Mouse (Mus musculus): Measurements from ENCODE around the gene Cflar. TPM values are rescaled to one million over a fixed set of nuclear protein-coding genes. Genes with fewer than 3 reads are reported as not detected.
"Not testable (repeated sequence)": the region's sequence is repeated elsewhere in the genome, so short reads cannot be mapped to it uniquely, and the experiment has no call there.

Gene Cflar
- polyA plus RNA-seq, 1 experiment from 2014 or later = 16.4 TPM

GRCm38 (mm10) chr1:58689426-58689825 is 21.9 kb upstream of the Cflar start:
- no peaks in the 10 kb centered on the region for H3K36me3 ChIP-seq (ENCODE audit: control insufficient read depth, insufficient read depth, low read length)
- WGBS = 79% methylated on average over 1 of the region's 1 CpGs
- H3K4me3 ChIP-seq (replicated peaks; ENCODE audit: low read depth, low read length) = no peak overlapping the region
- ATAC-seq (ENCODE audit: low FRiP score, low TSS enrichment) (no peak), DNase-seq (no peak)
- no peak overlapping the region for H3K4me2 ChIP-seq (ENCODE audit: low read length)
- H3K9ac ChIP-seq (replicated peaks; ENCODE audit: low read length) = no peak overlapping the region
- H3K27me3 ChIP-seq (ENCODE audit: control insufficient read depth, insufficient read depth, low read length) = no peaks in the 10 kb centered on the region
- H3K9me3 ChIP-seq (ENCODE audit: control insufficient read depth, low read length) = no peaks in the 10 kb centered on the region
- no peaks in the 10 kb centered on the region for H3K4me1 ChIP-seq (ENCODE audit: control insufficient read depth, insufficient read depth, low read length)
- no peak overlapping the region for H3K27ac ChIP-seq (replicated peaks; ENCODE audit: low read depth, low read length)

GRCm38 (mm10) chr1:58690006-58690744 is 21.1 kb upstream of the Cflar start:
- WGBS = 71% methylated on average over 6 of the region's 6 CpGs
- Histone ChIP-seq H3K4me1 (ENCODE audit: control insufficient read depth, insufficient read depth, low read length) (no peaks in the 10 kb centered on the region), H3K36me3 (ENCODE audit: control insufficient read depth, insufficient read depth, low read length) (no peaks in the 10 kb centered on the region), H3K9me3 (ENCODE audit: control insufficient read depth, low read length) (no peaks in the 10 kb centered on the region), H3K4me2 (ENCODE audit: low read length) (no peak overlapping the region), H3K27ac (replicated peaks; ENCODE audit: low read depth, low read length) (no peak overlapping the region), H3K27me3 (ENCODE audit: control insufficient read depth, insufficient read depth, low read length) (no peaks in the 10 kb centered on the region), H3K9ac (replicated peaks; ENCODE audit: low read length) (no peak overlapping the region), H3K4me3 (replicated peaks; ENCODE audit: low read depth, low read length) (no peak overlapping the region)
- no peak for DNase-seq
- ATAC-seq (ENCODE audit: low FRiP score, low TSS enrichment) = no peak

DNA sequence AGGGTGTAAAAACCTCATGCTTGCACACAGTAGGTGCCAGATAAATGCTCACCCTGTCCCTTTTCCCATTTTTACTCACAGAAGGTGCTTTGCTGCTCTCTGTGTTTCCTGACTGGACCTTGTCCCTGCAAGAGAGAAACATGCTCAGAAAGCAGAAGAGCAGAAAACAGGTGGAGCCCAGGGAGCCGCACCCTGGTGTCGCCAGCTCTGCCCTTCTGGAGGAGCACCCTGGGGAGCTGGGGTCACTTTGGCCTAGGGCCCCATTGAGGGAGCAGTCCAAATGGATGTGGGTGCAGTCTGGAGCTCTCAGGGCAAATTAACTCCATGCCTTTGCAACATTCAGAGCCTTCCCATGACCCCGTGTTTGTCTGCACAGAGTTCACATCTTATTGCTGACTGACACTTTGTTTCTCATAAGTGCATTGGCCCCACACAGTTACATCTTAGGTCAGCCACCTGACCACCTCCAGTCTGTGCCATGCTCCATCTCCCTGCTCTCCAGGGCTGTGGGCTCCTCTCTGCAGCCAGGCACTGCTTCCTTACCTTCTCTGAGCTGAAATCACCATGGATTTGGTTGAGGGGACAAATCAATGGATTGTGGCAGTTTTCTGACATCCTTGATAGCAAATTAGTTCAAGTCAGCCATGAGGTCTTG is 20.3 kb upstream of the Cflar start:
- H3K4me3 ChIP-seq (replicated peaks; ENCODE audit: low read depth, low read length); H3K36me3 ChIP-seq (ENCODE audit: control insufficient read depth, insufficient read depth, low read length); H3K27me3 ChIP-seq (ENCODE audit: control insufficient read depth, insufficient read depth, low read length); H3K9ac ChIP-seq (replicated peaks; ENCODE audit: low read length); H3K9me3 ChIP-seq (ENCODE audit: control insufficient read depth, low read length); H3K4me1 ChIP-seq (ENCODE audit: control insufficient read depth, insufficient read depth, low read length); H3K27ac ChIP-seq (replicated peaks; ENCODE audit: low read depth, low read length); DNase-seq; H3K4me2 ChIP-seq (ENCODE audit: low read length); ATAC-seq (ENCODE audit: low FRiP score, low TSS enrichment): not testable (repeated sequence)
- 70% methylated on average over 2 of the region's 3 CpGs for WGBS

DNA sequence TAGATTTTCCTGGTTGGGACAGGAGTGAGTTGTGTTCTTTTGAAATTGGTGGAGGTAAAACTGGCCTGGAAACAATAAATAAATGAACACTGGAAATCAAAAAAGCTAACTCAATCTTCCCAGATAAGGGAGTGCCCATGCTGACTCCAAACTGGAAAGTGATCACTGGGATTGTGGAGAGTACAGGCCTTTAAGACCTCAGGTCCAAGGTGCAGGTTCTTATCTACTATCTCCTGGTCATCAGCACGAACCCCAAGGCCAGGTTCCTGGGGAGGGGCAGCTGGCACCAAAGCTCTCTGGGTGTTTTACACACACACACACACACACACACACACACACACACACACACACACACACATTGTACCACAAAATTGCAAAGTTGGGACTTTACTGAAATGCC is 19.6 kb upstream of the Cflar start:
- not testable (repeated sequence) for H3K9ac ChIP-seq (replicated peaks; ENCODE audit: low read length); DNase-seq; H3K4me2 ChIP-seq (ENCODE audit: low read length); ATAC-seq (ENCODE audit: low FRiP score, low TSS enrichment); H3K27me3 ChIP-seq (ENCODE audit: control insufficient read depth, insufficient read depth, low read length); H3K27ac ChIP-seq (replicated peaks; ENCODE audit: low read depth, low read length); H3K4me3 ChIP-seq (replicated peaks; ENCODE audit: low read depth, low read length); H3K9me3 ChIP-seq (ENCODE audit: control insufficient read depth, low read length); H3K4me1 ChIP-seq (ENCODE audit: control insufficient read depth, insufficient read depth, low read length); H3K36me3 ChIP-seq (ENCODE audit: control insufficient read depth, insufficient read depth, low read length)
- WGBS = 50% methylated on average over 1 of the region's 1 CpGs

- no peaks in the 10 kb centered on the region for H3K9me3 ChIP-seq (ENCODE audit: control insufficient read depth, low read length)
- no peaks in the 10 kb centered on the region for H3K27me3 ChIP-seq (ENCODE audit: control insufficient read depth, insufficient read depth, low read length)
- no peak overlapping the region for H3K4me3 ChIP-seq (replicated peaks; ENCODE audit: low read depth, low read length)
- H3K27ac ChIP-seq (replicated peaks; ENCODE audit: low read depth, low read length) = no peak overlapping the region
- no peaks in the 10 kb centered on the region for H3K36me3 ChIP-seq (ENCODE audit: control insufficient read depth, insufficient read depth, low read length)
- 75% methylated on average over 1 of the region's 1 CpGs for WGBS
- DNase-seq = no peak
- no peaks in the 10 kb centered on the region for H3K4me1 ChIP-seq (ENCODE audit: control insufficient read depth, insufficient read depth, low read length)
- no peak for ATAC-seq (ENCODE audit: low FRiP score, low TSS enrichment)
- no peak overlapping the region for H3K9ac ChIP-seq (replicated peaks; ENCODE audit: low read length)
- no peak overlapping the region for H3K4me2 ChIP-seq (ENCODE audit: low read length)
Observed at GRCm38 (mm10) chr1:58693696-58694095, 17.6 kb upstream of the Cflar start.

- not testable (repeated sequence) for H3K27ac ChIP-seq (replicated peaks; ENCODE audit: low read depth, low read length); H3K9me3 ChIP-seq (ENCODE audit: control insufficient read depth, low read length); H3K9ac ChIP-seq (replicated peaks; ENCODE audit: low read length); H3K27me3 ChIP-seq (ENCODE audit: control insufficient read depth, insufficient read depth, low read length); H3K36me3 ChIP-seq (ENCODE audit: control insufficient read depth, insufficient read depth, low read length); H3K4me3 ChIP-seq (replicated peaks; ENCODE audit: low read depth, low read length); ATAC-seq (ENCODE audit: low FRiP score, low TSS enrichment); H3K4me1 ChIP-seq (ENCODE audit: control insufficient read depth, insufficient read depth, low read length); DNase-seq; H3K4me2 ChIP-seq (ENCODE audit: low read length)
- WGBS = 91% methylated on average over 4 of the region's 4 CpGs
Observed at GRCm38 (mm10) chr1:58695810-58696209, 15.5 kb upstream of the Cflar start, which contains the start of gene Als2cr12. Als2cr12 (minus strand) TSS chr1:58695989.

- H3K4me2 ChIP-seq (ENCODE audit: low read length); H3K9ac ChIP-seq (replicated peaks; ENCODE audit: low read length); H3K9me3 ChIP-seq (ENCODE audit: control insufficient read depth, low read length); H3K4me3 ChIP-seq (replicated peaks; ENCODE audit: low read depth, low read length); ATAC-seq (ENCODE audit: low FRiP score, low TSS enrichment); H3K4me1 ChIP-seq (ENCODE audit: control insufficient read depth, insufficient read depth, low read length); H3K27ac ChIP-seq (replicated peaks; ENCODE audit: low read depth, low read length); H3K27me3 ChIP-seq (ENCODE audit: control insufficient read depth, insufficient read depth, low read length); H3K36me3 ChIP-seq (ENCODE audit: control insufficient read depth, insufficient read depth, low read length): not testable (repeated sequence)
- peak; percentile 23 for DNase-seq
- 54% methylated on average over 1 of the region's 1 CpGs for WGBS
Observed at GRCm38 (mm10) chr1:58697607-58698006, 13.7 kb upstream of the Cflar start.

- Histone ChIP-seq H3K4me3 (replicated peaks; ENCODE audit: low read depth, low read length) (no peak overlapping the region), H3K27ac (replicated peaks; ENCODE audit: low read depth, low read length) (no peak overlapping the region)
Observed at GRCm38 (mm10) chr1:58698781-58699180, 12.5 kb upstream of the Cflar start.

GRCm38 (mm10) chr1:58699988-58700387 is 11.3 kb upstream of the Cflar start:
- Histone ChIP-seq H3K4me1 (ENCODE audit: control insufficient read depth, insufficient read depth, low read length) (no peaks in the 10 kb centered on the region), H3K27me3 (ENCODE audit: control insufficient read depth, insufficient read depth, low read length) (no peaks in the 10 kb centered on the region), H3K9ac (replicated peaks; ENCODE audit: low read length) (no peak overlapping the region), H3K36me3 (ENCODE audit: control insufficient read depth, insufficient read depth, low read length) (no peaks in the 10 kb centered on the region), H3K27ac (replicated peaks; ENCODE audit: low read depth, low read length) (no peak overlapping the region), H3K9me3 (ENCODE audit: control insufficient read depth, low read length) (no peaks in the 10 kb centered on the region), H3K4me2 (ENCODE audit: low read length) (no peak overlapping the region), H3K4me3 (replicated peaks; ENCODE audit: low read depth, low read length) (no peak overlapping the region)
- no peak for ATAC-seq (ENCODE audit: low FRiP score, low TSS enrichment)
- WGBS = 75% methylated on average over 3 of the region's 3 CpGs
- DNase-seq = no peak

More at GRCm38 (mm10) chr1:58698781-58699180, 12.5 kb upstream of the Cflar start:
- Histone ChIP-seq H3K36me3 (ENCODE audit: control insufficient read depth, insufficient read depth, low read length) (no peaks in the 10 kb centered on the region), H3K9ac (replicated peaks; ENCODE audit: low read length) (no peak overlapping the region), H3K9me3 (ENCODE audit: control insufficient read depth, low read length) (no peaks in the 10 kb centered on the region), H3K4me1 (ENCODE audit: control insufficient read depth, insufficient read depth, low read length) (no peaks in the 10 kb centered on the region), H3K27me3 (ENCODE audit: control insufficient read depth, insufficient read depth, low read length) (no peaks in the 10 kb centered on the region), H3K4me2 (ENCODE audit: low read length) (no peak overlapping the region)
- 85% methylated on average over 4 of the region's 4 CpGs for WGBS
- DNase-seq (no peak), ATAC-seq (ENCODE audit: low FRiP score, low TSS enrichment) (no peak)

Measured in midbrain, embryonic 14.5 days (tissue).